Mouse (Mus musculus): ENCODE data around the gene Itgb7.
A peak's percentile ranks its signal among the peaks of the same experiment; 100 is the strongest.

Itgb7 gene

GRCm38 (mm10) chr15:102249251-102249691 lies 17.5 kb upstream of the Itgb7 start:
- DNase-seq (ENCODE audit: extremely low read depth, insufficient read length, low spot score) = no peak

GRCm38 (mm10) chr15:102248812-102249191 lies 17.1 kb upstream of the Itgb7 start:
- no peak for DNase-seq (ENCODE audit: extremely low read depth, insufficient read length, low spot score)

- no peak for DNase-seq (ENCODE audit: extremely low read depth, insufficient read length, low spot score)
These were observed 16.5 kb upstream of the Itgb7 start for GRCm38 (mm10) chr15:102248131-102248811.

GRCm38 (mm10) chr15:102247252-102248130 lies 15.7 kb upstream of the Itgb7 start:
- peak; percentile 79 for DNase-seq (ENCODE audit: extremely low read depth, insufficient read length, low spot score)

GRCm38 (mm10) chr15:102246866-102247251 lies 15.1 kb upstream of the Itgb7 start:
- DNase-seq (ENCODE audit: extremely low read depth, insufficient read length, low spot score) = peak; percentile 96

DNA sequence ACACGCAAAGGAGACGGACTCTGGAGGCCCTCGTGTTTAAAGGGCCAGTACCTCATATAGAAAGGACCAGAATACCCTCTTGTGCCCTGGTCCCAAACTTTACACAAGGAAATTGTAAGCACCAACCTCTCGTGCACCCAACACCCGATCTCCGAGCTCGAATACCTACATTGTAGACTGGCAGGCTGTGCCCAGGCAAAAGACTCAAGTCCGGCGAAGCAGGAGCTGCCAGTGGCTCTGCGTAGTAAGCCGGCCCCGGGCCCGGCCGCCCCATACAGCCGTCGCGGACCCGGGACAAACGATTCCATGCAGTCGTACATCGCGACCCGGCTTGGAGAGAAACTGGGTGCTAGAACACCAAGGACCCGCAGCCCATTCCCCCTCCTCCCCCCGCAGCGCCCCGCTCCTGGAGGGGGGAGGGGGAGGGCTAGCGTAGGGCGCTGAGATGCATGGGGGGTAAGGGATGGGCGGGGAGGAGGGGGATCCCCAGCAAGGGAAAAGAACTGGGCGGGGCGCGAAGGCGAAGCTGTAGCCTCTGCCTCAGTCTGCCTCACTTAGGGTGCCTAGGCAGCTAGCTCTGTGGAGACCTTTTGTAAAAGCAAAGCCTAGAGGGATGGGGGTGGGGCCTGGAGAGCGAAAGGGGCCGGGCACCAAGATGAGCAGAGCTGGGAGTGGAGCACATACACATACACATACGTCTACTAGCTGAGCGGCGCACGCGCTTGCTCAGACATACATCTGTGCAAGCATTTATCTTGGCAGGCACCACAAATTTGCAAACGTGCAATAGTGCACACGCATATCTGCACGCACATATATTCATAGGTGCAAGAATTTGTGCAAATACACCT lies 14.4 kb upstream of the Itgb7 start:
- peak; percentile 74 for DNase-seq (ENCODE audit: extremely low read depth, insufficient read length, low spot score)

DNA sequence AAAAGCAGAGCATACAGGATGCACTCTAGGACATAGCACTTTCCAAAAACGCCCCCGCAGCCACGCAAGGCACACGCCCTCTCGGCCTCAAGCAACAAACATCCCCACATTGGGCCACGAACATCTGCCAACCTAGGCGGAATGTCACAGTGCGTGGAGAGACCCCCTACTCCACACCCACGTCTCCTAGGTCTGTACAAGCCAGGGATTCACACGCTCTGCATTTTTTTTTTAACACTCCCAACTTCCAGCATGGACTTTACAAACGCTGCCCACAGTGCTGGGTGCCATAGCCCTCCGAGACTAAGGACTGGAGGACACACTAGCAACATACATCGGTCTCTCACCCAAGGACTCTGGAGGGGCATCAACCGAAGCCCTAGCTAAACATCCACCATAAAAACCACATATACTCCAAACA lies 13.7 kb upstream of the Itgb7 start:
- no peak for DNase-seq (ENCODE audit: extremely low read depth, insufficient read length, low spot score)

- no peak for DNase-seq (ENCODE audit: extremely low read depth, insufficient read length, low spot score)
These were observed 12.8 kb upstream of the Itgb7 start for GRCm38 (mm10) chr15:102244306-102245191.

GRCm38 (mm10) chr15:102243229-102244190 lies 11.8 kb upstream of the Itgb7 start:
- peak; percentile 86 for DNase-seq (ENCODE audit: extremely low read depth, insufficient read length, low spot score)

DNA sequence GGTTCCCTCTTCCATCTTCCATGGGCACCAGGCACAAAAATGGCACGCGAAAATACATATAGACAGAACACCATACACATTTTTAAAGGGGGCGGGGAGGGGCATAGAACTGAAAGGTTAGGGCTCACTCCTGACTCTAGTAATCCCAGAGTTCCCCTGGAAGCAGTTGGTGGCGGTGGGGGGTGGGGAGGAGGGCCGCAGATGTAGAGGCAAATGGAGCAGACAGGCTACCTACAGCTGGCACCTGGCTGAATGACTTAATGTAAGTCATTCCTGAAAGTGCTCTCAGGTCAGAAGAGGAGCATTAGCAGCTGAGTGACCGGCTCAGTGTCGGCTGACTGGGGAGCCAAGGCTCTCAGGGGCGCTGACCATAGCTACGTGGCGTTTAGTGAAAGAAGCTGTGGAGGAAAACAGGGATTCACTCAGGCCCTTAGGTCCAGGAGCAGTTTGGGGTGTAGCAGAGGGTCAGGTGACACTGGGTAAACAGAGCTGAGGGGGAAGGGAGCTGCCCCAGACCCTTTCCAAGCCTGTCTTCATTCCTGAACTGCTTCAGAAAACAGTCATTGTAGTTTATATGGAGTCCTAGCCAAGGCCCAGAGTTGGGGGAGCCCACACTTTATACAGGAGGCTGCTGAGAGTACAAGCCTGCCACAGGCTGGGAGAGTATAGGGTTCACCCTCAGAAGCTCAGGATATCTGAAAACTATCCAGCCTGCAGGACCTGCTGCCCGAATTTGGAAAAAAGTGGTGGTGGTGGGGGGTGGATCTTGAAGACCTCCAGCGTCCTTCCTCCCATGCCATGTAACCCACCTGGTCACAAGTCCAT lies 10.9 kb upstream of the Itgb7 start:
- no peak for DNase-seq (ENCODE audit: extremely low read depth, insufficient read length, low spot score)

- no peak for DNase-seq (ENCODE audit: extremely low read depth, insufficient read length, low spot score)
These were observed 8.9 kb upstream of the Itgb7 start for GRCm38 (mm10) chr15:102240607-102241006.

DNA sequence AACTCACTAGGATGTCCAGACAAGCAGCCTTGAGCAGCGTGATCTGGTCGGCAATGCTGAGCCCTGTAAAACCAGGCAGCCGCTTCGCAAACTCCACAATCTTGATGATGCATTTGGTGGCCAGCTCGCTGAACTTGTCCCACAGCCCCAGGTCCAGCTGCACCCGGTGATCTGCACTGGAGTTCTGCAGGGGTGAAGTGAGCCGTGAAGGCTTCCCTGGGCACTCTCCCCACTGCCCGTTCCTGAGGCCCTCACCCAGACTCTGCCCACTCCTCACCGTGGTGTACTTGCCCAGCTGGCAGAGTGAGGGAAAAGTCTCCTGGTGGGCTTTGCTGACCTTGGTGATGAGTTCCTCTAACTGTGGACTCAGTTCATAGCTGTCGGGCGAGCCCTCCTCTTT lies 8.1 kb upstream of the Itgb7 start:
- DNase-seq (ENCODE audit: extremely low read depth, insufficient read length, low spot score) = no peak

- DNase-seq (ENCODE audit: extremely low read depth, insufficient read length, low spot score) = peak; percentile 51
These were observed 7.5 kb upstream of the Itgb7 start for GRCm38 (mm10) chr15:102239260-102239590.

GRCm38 (mm10) chr15:102238543-102239259 lies 7.0 kb upstream of the Itgb7 start:
- no peak for DNase-seq (ENCODE audit: extremely low read depth, insufficient read length, low spot score)

GRCm38 (mm10) chr15:102235371-102236027 lies 3.8 kb upstream of the Itgb7 start:
- no peak for DNase-seq (ENCODE audit: extremely low read depth, insufficient read length, low spot score)

DNA sequence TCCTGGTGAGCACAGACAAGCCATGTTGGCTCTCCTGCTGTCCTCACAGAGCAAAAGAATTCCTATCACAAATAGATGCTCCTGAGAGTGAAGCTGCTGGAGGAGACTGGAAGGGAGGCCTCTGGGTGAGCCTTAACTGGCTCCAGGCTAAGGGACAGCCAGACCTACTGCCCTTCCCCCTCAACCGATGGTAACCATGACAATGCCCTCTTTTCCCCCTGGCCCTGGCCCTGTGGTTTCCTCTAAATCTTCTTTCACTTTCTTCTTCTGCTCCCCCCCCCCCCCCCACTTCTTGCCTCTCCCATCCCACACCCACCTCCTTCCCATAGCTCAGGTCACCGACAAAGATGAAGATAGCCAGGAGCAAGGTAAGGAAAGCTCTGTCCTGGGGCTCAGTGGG lies 2.2 kb upstream of the Itgb7 start:
- no peak for DNase-seq (ENCODE audit: extremely low read depth, insufficient read length, low spot score)

DNA sequence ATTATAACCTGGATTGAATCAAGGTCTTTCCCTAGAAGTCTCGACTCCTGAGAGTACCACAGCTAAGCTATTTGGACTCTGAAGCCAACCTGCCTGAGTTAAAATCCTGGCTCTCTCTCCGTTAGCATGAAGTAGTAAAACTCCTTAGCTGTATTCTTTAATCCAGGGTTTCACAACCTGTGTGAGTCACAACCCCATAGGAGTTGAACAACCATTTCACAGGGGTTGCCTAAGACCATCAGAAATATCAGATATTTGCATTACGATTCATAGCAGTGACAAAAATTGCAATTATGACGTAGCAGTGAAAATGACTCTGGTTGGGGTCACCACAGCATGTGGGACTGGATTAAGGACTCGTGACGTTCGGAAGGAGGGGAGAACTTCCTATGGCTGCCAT lies 1.0 kb upstream of the Itgb7 start:
- no peak for DNase-seq (ENCODE audit: extremely low read depth, insufficient read length, low spot score)

Measured in 3134 (cell line).